In genomic region chr14:48603490-48603889, GRCm38 (mm10) we compare ENCODE assay signal across 24 mouse cellular contexts.
DNase-seq lines count a peak whose midpoint lies in the region; ATAC-seq and TF ChIP-seq lines count a peak whose summit lies in the region.
"Had no signal": no experiment of that assay in that cellular context is flagged by ENCODE, and none has a peak within 500 bp of the region (broad histone marks: within the 10 kb centered on the region; RNA-seq: fewer than 3 reads in every experiment).

No protein-coding gene starts in this region.

- TF ChIP-seq EP300 in CH12.LX (IDR thresholded peaks at IDR 0.05; ENCODE audit: low read length) = no peak

- no peak overlapping the region for H3K4me3 ChIP-seq in kidney, embryonic 14.5 days (ENCODE audit: low read length)
- H3K4me3 ChIP-seq in kidney, embryonic 16.5 days (ENCODE audit: low read length) = no peak overlapping the region
- H3K4me3 ChIP-seq in CH12.LX (replicated peaks in 1 of 3; ENCODE audit: low read depth in 2 of 3, low read length in 2 of 3, poor library complexity in 1 of 3) = no peak overlapping the region
- H3K4me3 ChIP-seq: embryonic facial prominence, embryonic 13.5 days; embryonic facial prominence, embryonic 15.5 days; erythroblast, embryonic 14.5 days; forebrain, embryonic 10.5 days; forebrain, embryonic 12.5 days had no signal

- DNase-seq in kidney, adult 11 months = no peak
- no peak for DNase-seq in kidney, adult 18-20 months
- no peak for DNase-seq in CH12.LX (ENCODE audit: extremely low read depth)
- no peak for DNase-seq in MN1 (ENCODE audit: low spot score)
- DNase-seq: adrenal gland, adult 2 months; adrenal gland, postnatal 10 days; adrenal gland, postnatal 25 days; cerebellum, adult 11 months; cerebellum, adult 18-20 months; cerebellum, adult 8-10 months; cerebellum, adult 9-11 months; cerebellum, postnatal 14 days; cerebellum, postnatal 36 days; embryo, embryonic 11 days had no signal

- no peaks in the 10 kb centered on the region for H3K27me3 ChIP-seq in kidney, embryonic 14.5 days (ENCODE audit: control insufficient read depth, insufficient read depth, low read length)
- no peaks in the 10 kb centered on the region for H3K27me3 ChIP-seq in kidney, embryonic 16.5 days (ENCODE audit: insufficient read depth, low read length)
- no peaks in the 10 kb centered on the region for H3K27me3 ChIP-seq in CH12.LX (replicated peaks)
- H3K27me3 ChIP-seq: embryonic facial prominence, embryonic 13.5 days had no signal

- H3K9ac ChIP-seq in kidney, embryonic 14.5 days (ENCODE audit: low read depth, low read length) = no peak overlapping the region
- H3K9ac ChIP-seq in kidney, embryonic 16.5 days (replicated peaks; ENCODE audit: low read length) = no peak overlapping the region
- no peak overlapping the region for H3K9ac ChIP-seq in CH12.LX (ENCODE audit: insufficient read depth, low read depth)
- H3K9ac ChIP-seq: embryonic facial prominence, embryonic 13.5 days; embryonic facial prominence, embryonic 15.5 days; forebrain, embryonic 12.5 days had no signal

- H3K79me2 ChIP-seq in CH12.LX (replicated peaks; ENCODE audit: control insufficient read depth, extremely low read depth, insufficient read depth, poor library complexity, severe bottlenecking) = no peaks in the 10 kb centered on the region

- H3K36me3 ChIP-seq in kidney, embryonic 14.5 days (ENCODE audit: control insufficient read depth, insufficient read depth, low read length) = no peaks in the 10 kb centered on the region
- no peaks in the 10 kb centered on the region for H3K36me3 ChIP-seq in kidney, embryonic 16.5 days (ENCODE audit: insufficient read depth, low read length)
- no peaks in the 10 kb centered on the region for H3K36me3 ChIP-seq in CH12.LX (replicated peaks in 1 of 2; ENCODE audit: control insufficient read depth in 1 of 2, insufficient read depth in 1 of 2, low read length in 1 of 2)
- H3K36me3 ChIP-seq: embryonic facial prominence, embryonic 13.5 days; embryonic facial prominence, embryonic 15.5 days; forebrain, embryonic 10.5 days; forebrain, embryonic 12.5 days; G1E had no signal

- H3K4me1 ChIP-seq in kidney, embryonic 14.5 days (ENCODE audit: control insufficient read depth, insufficient read depth, low read length) = no peaks in the 10 kb centered on the region
- no peaks in the 10 kb centered on the region for H3K4me1 ChIP-seq in kidney, embryonic 16.5 days (ENCODE audit: insufficient read depth, low read length)
- H3K4me1 ChIP-seq in CH12.LX (ENCODE audit: control insufficient read depth in 1 of 2, insufficient read depth in 2 of 2) = peaks cover 4 to 10% of the 10 kb centered on the region in 2 experiments
- H3K4me1 ChIP-seq: embryonic facial prominence, embryonic 13.5 days; embryonic facial prominence, embryonic 15.5 days had no signal

- in situ Hi-C loops in CH12.LX (cut with MboI; ENCODE audit: low pct_ligation_motif_present, low pct_unique_long_range_greater_than_20kb, low sequenced_read_pairs) = no loop called here

- peak; percentile 69; the same call in 1 of the 2 replicates for ATAC-seq in kidney, embryonic 14.5 days (ENCODE audit: low FRiP score, low TSS enrichment)
- peak; percentile 73 for ATAC-seq in kidney, embryonic 16.5 days (ENCODE audit: low FRiP score, low TSS enrichment)
- ATAC-seq: forebrain, embryonic 14.5 days; forebrain, embryonic 16.5 days had no signal

- 37% methylated on average over 6 of the region's 6 CpGs for WGBS in kidney, embryonic 14.5 days
- WGBS in kidney, embryonic 16.5 days = 36% methylated on average over 6 of the region's 6 CpGs

- no peak overlapping the region for H3K4me2 ChIP-seq in kidney, embryonic 14.5 days (replicated peaks; ENCODE audit: low read depth, low read length)
- no peak overlapping the region for H3K4me2 ChIP-seq in kidney, embryonic 16.5 days (replicated peaks; ENCODE audit: low read depth, low read length)
- peak overlapping the region; percentile 11; the same call in 1 of the 2 replicates for H3K4me2 ChIP-seq in CH12.LX (ENCODE audit: insufficient read depth, low read depth, poor library complexity, severe bottlenecking)
- H3K4me2 ChIP-seq: embryonic facial prominence, embryonic 13.5 days; embryonic facial prominence, embryonic 15.5 days; forebrain, embryonic 12.5 days had no signal

- no peaks in the 10 kb centered on the region for H3K9me3 ChIP-seq in kidney, embryonic 14.5 days (ENCODE audit: control insufficient read depth, low read length)
- no peaks in the 10 kb centered on the region for H3K9me3 ChIP-seq in kidney, embryonic 16.5 days (ENCODE audit: low read length)
- no peaks in the 10 kb centered on the region for H3K9me3 ChIP-seq in CH12.LX (replicated peaks; ENCODE audit: low read length)
- H3K9me3 ChIP-seq: embryonic facial prominence, embryonic 13.5 days; embryonic facial prominence, embryonic 15.5 days; forebrain, embryonic 10.5 days; forebrain, embryonic 12.5 days; G1E had no signal

- no peak for TF ChIP-seq RAD21 in CH12.LX (IDR thresholded peaks at IDR 0.05; ENCODE audit: low read depth, low read length)

- TF ChIP-seq CTCF in CH12.LX (conservative IDR thresholded peaks at IDR 0.05 in 1 of 2, IDR thresholded peaks at IDR 0.05 in 1 of 2; ENCODE audit: low read depth in 2 of 2, low read length in 2 of 2) = no peak

- no peak overlapping the region for H3K27ac ChIP-seq in kidney, embryonic 14.5 days (ENCODE audit: low read depth, low read length)
- H3K27ac ChIP-seq in kidney, embryonic 16.5 days (ENCODE audit: low read length) = no peak overlapping the region
- no peak overlapping the region for H3K27ac ChIP-seq in CH12.LX (ENCODE audit: insufficient read depth, low read depth)
- H3K27ac ChIP-seq: embryonic facial prominence, embryonic 13.5 days; embryonic facial prominence, embryonic 15.5 days; forebrain, embryonic 10.5 days; forebrain, embryonic 12.5 days had no signal

- dilution Hi-C loops in CH12.LX (cut with MboI; ENCODE audit: extremely low pct_ligation_motif_present, extremely low pct_unique_long_range_greater_than_20kb, low sequenced_read_pairs) = no loop called here

- no peak for TF ChIP-seq POLR2A in CH12.LX (IDR thresholded peaks at IDR 0.05; ENCODE audit: low read depth, low read length)

TF ChIP-seq in CH12.LX, 34 proteins besides CTCF, POLR2A, EP300 and RAD21:
- TF ChIP-seq MYC (IDR thresholded peaks at IDR 0.05; ENCODE audit: low read depth, low read length) = no peak
- no peak for TF ChIP-seq MEF2A (IDR thresholded peaks at IDR 0.05; ENCODE audit: borderline replicate concordance, low read depth, low read length)
- no peak for TF ChIP-seq BHLHE40 (IDR thresholded peaks at IDR 0.05; ENCODE audit: low read depth, low read length)
- no peak for TF ChIP-seq E2F4 (IDR thresholded peaks at IDR 0.05; ENCODE audit: insufficient replicate concordance, low read depth, low read length)
- no peak for TF ChIP-seq ZMIZ1 (IDR thresholded peaks at IDR 0.05; ENCODE audit: low read depth, low read length)
- no peak for TF ChIP-seq SIN3A (IDR thresholded peaks at IDR 0.05; ENCODE audit: low read length)
- no peak for TF ChIP-seq JUND (conservative IDR thresholded peaks at IDR 0.05; ENCODE audit: low read depth, low read length)
- TF ChIP-seq ZC3H11A (IDR thresholded peaks at IDR 0.05; ENCODE audit: low read depth, low read length) = no peak
- no peak for TF ChIP-seq ELF1 (IDR thresholded peaks at IDR 0.05; ENCODE audit: low read depth, low read length)
- TF ChIP-seq PAX5 (IDR thresholded peaks at IDR 0.05; ENCODE audit: low read length) = no peak
- no peak for TF ChIP-seq USF2 (conservative IDR thresholded peaks at IDR 0.05; ENCODE audit: low read depth, low read length)
- no peak for TF ChIP-seq MAX (IDR thresholded peaks at IDR 0.05; ENCODE audit: low read length)
- TF ChIP-seq CHD1 (IDR thresholded peaks at IDR 0.05; ENCODE audit: low read depth, low read length) = no peak
- TF ChIP-seq TCF12 (IDR thresholded peaks at IDR 0.05; ENCODE audit: low read depth, low read length) = no peak
- TF ChIP-seq ETS1 (conservative IDR thresholded peaks at IDR 0.05; ENCODE audit: low read depth, low read length) = no peak
- no peak for TF ChIP-seq NELFE (IDR thresholded peaks at IDR 0.05; ENCODE audit: low read depth, low read length)
- TF ChIP-seq NRF1 (IDR thresholded peaks at IDR 0.05; ENCODE audit: low read depth, low read length) = no peak
- TF ChIP-seq KAT2A (IDR thresholded peaks at IDR 0.05; ENCODE audit: insufficient replicate concordance, low read length) = no peak
